Mouse (Mus musculus): ENCODE measurements around the gene Rab22a.

The Rab22a gene

DNA sequence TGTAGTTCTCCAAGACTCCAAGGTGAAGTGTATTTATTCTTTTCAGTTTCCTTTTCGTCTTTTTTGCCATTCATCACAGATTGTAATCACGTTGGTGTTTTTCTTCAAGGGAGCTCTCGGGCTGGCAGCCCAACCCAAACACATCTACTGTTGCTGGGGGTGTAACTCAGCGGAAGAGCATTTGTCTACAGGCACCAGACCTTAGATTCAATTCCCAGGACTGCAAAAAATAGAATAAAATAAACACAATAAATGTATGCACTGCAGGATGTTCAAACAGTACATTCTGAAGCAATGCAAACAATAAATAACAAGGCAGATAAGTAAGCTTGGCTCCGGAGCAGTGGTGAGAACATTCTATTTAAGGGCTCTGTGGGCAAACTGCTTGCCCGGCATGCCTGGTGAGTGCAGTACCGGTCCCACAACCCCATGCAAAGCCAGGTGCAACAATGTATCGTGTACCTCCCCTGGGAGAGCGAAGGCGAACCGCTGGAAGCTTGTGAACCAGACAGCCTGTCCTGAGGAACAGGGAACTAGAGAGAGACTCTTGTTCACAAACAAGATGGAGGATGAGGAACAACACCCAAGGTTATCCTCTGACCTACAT, 62.8 kb downstream of the Rab22a start:
- DNase-seq (ENCODE audit: low spot score in 2 of 2), result no peak

DNA sequence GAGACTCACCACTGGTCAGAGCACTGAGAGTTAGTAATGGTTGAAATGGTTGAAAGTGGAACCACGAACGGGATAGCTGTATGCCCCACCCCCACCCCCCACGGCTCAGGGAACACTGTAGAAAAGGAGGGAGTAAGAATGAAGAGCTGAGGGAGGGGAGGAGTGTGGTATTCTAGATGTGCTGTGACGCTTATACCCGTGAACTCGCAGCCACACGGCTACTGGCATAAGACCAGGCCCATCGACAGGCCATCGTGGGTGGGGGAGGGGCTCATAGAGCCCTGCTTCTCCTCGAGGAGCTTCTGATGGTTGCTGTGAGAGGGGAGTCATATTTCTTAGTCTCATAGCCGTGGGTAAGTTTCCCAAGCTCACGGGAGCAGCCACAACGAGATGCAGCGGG, 64.8 kb downstream of the Rab22a start:
- DNase-seq (ENCODE audit: low spot score in 2 of 2), result no peak

DNA sequence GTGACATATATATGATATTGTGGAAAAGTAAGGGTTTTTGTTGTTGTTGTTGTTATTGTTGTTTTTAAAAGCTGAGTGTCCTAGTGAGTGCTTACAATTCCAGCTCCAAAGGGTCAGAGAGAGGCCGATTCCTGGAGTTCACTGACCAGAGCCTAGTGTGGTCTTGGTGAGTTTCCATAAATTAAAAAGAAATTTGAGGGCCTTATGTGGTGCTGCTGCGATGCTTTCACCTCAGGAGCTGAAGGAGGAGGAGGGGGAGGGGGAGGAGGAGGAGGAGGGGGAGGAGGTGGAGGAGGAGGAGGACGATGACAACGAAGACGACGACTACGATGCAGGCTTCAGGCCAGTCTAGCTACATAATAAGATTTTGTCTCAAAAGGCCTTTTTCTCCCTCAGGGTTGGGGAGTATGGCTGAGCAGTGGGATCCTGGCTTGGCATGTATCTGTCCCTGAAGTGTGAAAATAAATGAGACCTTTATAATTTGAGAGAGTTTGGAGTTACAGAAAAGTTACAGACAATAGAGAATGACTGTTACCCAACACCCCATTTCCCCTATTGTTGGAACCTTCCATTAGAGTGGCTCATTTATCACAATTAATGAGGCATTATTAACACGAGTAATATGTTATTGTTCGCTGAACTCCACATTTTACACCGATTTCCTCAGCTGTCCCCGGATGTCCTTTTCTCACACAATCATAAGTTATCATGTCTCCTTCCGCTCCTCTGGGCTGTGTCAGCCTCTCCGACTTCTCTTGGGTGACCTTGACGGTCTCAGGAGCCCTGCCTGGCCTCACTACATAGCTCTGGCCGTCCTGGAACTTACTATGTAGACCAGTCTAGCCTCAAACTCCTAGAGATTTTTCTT, 65.6 kb downstream of the Rab22a start:
- no peak for DNase-seq (ENCODE audit: low spot score in 2 of 2)

DNA sequence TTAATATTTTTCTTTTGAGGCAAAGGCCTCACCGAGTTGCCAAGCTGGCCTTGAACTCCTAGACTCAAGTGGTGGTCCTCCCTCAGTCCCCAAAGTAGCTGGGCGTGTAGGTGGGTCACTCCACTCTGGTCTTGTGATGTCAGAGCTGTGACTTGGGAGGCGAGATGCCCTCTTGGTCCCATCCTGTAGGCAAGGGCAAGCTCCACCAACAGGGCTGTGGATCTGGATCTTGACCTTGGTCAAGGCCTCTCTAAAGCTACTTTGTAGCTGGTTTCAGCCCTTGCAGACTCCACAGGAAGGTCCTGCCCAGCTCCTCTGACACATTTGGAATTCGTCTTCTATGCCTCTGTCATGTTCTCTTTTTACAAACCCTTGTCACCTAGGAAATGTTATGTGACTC, 66.3 kb downstream of the Rab22a start:
- no peak for DNase-seq (ENCODE audit: low spot score in 2 of 2)

DNA sequence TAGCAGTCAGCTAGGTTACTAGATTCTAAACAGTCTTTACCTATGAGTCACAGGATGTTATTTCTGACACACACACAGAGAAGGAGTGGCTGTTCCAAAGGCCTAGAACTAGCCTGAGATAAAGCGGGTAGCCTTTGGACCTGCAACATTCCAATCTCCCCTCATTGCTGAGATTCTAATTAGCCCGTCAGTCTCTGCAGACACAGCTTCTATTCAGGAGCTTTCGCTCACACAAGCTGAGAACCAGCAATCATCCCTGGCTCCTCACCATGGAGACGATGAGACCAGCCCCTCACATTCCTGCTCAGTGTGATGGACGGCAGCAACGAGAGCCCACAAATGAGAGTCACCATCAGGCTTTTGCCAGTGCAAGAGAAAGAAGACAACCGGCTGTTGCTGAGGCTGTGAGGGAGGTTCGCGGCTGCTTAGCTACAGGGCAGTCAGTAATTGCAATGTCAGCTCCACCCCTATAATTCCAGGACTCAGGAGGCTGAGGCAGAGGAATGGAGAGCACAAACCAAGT, 70.9 kb downstream of the Rab22a start:
- DNase-seq (ENCODE audit: low spot score in 2 of 2), result no peak

DNA sequence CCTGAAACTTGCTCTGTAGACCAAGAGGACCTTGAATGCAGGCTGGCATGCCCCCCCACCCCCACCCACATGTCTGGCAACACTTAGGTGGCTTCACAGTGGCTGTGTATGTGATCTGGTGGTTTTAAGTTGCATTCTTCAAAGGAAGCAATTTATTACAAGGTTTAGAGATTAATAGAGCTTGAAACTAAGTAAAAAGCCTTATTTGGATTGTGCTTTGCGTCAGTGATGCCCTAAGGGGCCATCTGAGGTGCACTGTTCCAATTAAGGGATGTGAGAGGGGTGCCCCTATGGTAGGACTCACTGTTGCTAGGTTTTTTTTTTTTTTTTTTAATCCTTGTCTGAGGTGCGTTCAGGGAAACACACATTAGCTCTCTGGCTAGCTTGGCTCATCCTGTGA, 74.9 kb downstream of the Rab22a start:
- DNase-seq (ENCODE audit: low spot score in 2 of 2), result no peak

DNA sequence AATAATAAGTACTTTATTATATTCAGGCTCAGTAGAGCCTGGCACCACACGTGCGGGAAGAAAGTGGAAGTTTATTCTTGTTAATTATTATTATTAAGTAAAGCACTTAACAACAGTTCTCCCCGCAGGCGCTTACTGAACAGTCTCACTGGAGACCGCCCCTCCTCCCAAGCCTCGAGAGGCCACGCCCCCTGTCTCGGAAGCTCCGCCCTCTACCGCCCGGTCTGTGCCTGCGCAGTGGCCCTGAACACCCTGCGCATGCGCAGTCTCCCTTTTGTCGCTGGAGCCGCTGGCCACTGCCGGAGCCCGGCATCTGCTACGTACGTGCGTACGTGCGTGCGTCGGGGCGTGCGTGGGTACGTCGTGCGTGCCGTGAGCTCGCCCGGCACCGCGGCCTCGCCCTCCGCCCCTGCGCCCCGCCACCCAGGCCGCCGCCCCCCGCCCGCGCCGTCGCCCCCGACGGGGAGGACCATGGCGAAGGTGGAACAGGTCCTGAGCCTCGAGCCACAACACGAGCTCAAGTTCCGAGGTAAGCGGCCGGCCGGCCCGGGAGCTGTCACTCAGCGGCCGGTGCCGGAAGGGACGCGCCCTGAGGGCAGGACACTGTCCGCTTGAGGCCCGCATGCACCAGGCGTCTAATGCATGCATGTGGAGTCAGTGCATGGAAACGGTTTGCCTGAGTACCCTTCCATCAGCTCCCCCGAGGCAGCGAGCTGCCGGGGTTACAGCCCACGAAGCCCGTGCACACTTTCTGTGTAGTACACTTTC, 77.8 kb downstream of the Rab22a start, which contains the start of gene Vapb:
Vapb (plus strand) TSS at position 290 of the 768 bp plus-strand sequence.
- peak; percentile 99 for DNase-seq (ENCODE audit: low spot score in 2 of 2)

DNA sequence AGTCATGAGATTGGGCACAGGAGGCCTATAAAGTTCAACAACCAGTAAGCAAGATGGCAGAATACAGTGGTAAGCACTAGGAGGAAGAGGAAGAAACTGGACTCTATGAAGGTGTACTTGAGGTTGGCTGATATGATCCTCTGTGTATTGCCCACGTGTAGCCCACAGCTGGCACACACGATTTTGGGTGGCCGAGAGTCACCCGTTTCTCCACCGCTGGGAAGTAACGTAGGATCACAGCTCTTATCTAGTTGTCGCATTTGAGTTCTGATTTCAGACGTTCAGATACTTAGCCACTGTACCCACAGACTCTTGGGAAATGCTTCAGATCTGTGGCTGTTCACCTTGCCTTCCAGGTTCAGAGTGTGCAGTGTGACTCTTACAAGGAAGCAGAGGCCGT, 78.7 kb downstream of the Rab22a start:
- DNase-seq (ENCODE audit: low spot score in 2 of 2), result no peak

DNA sequence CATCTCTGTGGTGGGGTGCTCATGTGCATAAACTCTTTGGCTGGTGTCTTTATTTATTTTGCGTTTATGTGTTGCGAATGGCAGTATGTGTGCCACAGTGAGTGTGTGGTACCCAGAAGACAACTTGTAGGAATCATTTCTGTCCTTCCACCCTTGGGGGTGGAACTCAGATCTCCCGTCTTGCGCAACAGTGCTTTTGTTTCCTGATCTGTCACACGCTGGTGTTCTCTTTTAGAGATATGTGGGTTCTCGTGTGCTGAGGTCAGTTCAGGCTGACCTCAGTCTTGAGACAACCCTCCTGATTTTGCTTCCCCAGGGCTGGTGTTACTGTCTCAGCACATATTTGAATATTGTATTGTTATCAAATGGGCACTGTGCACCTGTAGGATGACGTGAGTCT, 79.5 kb downstream of the Rab22a start:
- DNase-seq (ENCODE audit: low spot score in 2 of 2), result no peak

DNA sequence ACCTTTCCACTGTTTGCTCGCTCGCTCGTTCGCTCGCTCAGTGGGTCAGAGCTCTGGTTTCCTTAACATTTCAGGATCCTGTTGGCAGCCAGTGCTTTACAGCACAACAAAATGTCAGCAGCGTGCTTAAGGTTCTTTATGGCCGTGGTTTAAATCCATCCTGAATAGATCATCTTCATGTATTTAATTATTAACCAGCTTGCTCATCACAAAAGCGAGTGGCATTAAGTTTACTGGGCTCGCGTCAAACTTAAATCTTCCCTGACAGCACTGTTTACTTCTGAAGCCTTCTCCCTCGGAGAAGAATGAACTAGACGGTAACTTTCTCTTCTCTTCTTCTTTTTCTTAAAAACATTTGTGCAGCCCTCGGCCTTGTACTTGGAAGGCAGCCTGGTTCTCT, 82.5 kb downstream of the Rab22a start:
- DNase-seq (ENCODE audit: low spot score in 2 of 2), result no peak

DNA sequence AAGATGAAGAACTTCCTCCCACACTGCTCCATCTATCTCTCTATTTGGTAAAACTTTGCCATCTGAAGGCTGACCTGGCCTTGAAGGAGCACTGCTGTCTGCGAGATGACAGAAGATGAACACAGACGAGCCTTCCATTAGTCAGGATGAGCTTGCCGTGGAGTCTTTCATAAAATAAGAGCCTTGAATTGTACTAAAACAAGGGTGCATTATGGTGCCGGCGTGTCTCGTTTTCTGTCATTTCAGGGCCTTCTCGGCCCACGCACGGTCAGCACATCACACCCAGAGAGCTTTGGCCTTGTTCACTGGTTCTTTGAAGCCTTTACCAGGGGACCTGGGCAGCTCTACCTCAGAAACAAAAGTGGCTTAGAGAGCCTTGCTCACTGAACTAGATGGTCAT, 83.2 kb downstream of the Rab22a start:
- DNase-seq (ENCODE audit: low spot score in 2 of 2), result no peak

DNA sequence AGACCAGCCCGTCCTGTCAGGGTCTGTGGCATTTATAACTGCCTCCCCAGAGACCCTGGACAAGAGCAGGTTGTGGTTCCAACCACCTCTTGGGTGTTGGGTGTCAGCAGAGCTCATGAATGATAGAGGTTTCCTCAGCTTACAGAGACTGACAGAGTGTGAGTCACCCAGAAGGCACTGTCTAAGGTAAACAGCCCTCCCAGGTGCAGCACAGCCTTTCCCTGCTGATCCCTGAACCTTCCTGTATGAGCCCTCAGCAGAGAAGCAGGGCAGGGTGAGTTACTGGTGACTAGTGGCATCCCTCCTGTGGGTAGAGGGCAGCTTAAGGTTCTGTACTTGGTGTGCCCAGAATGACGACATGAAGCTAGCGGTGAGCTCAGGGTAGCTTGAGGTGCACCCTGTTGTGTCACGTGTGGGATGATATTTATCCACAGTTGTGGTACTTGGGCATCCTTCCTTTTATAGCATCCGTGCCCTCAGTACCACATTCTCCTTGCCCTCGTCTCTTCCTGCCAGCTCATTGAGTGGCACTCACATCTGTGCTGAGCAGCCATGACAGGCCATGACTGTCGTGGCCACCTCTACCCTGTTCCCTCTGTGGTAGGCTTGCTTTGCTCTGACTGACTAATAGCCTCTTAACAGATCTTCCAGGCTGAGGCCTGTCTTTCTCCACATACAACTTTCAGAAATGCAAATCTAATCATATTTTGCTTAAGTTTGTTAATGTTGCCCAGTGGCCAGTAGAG, 84.7 kb downstream of the Rab22a start:
- DNase-seq (ENCODE audit: low spot score in 2 of 2), result no peak

DNA sequence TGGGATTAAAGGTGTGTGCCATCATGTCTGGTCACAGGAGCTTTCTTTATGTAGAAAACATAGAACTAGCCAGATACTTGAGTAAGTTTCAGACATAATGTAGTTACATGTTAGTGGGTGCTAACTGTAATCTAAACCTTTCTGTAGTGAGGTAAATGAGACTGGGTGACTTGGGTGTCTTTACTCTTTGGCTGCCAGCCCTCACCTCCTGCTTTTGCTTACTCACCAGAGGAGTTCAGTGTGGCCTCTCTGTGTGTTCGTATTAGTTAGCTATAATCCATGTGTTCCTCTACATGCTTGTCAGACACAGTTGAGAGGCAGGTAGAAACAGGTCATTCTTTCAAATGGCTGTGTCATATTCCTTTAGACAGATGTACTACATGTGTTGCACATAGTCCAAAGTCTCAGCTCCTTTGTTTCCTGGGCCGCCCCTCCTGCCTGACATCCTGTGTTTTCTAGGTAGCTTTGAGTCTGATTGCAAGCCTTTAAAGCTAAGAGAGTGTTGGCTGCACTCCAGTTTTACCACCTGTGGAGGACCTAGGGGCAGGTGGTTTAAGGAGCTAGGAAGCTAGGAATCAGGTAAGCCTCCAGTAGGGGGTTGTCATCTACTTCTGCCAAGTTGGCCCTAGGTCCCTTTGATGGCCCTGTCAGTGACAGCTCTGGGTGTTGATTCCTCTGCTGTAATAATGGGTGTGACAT, 89.5 kb downstream of the Rab22a start:
- DNase-seq (ENCODE audit: low spot score in 2 of 2), result no peak

DNA sequence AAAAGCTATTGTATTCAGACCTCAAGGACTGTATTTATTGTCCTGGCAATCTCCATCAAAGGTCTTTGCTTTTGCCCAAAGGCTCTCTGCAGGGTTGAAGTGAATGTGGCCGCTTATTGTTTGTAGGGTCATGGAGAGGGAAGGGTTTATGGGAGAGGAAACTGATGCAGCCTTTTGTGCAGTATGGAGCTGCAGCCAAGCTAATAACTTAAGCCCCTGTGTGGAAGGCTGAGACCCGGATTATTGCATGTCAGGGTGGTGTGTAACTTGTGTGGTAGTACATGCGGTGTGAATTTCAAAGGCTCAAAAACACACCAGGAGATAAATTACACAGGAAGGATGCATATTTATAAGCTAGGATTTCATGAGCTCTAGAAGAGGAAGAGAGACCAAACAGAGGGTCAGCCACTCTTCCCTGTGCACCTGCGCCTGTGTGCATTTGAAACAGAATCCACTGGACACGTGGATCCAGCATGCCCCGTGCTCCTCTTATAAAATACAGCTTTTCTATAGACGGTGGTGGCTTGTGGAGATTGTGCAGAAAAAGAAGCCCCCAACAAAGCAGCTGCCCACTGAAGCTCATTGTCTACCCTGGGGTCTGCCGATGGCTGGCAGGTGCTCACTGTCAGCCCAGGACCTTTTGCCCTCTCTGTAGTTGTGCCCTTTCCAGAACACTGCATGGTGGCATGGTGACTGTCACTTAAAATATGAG, 96.0 kb downstream of the Rab22a start:
- no peak for DNase-seq (ENCODE audit: low spot score in 2 of 2)
